Mouse (Mus musculus): ENCODE measurements at regions not wholly inside any gene's neighbourhood (a gene's known extent, or its start where the extent isn't known, plus 50 kb on each side); places are given as distances from the start of the nearest gene placed in this dataset.

- DNase-seq: no peak
These were observed 56.0 kb upstream of the Dkk2 start for GRCm38 (mm10) chr3:132029112-132029511.

DNA sequence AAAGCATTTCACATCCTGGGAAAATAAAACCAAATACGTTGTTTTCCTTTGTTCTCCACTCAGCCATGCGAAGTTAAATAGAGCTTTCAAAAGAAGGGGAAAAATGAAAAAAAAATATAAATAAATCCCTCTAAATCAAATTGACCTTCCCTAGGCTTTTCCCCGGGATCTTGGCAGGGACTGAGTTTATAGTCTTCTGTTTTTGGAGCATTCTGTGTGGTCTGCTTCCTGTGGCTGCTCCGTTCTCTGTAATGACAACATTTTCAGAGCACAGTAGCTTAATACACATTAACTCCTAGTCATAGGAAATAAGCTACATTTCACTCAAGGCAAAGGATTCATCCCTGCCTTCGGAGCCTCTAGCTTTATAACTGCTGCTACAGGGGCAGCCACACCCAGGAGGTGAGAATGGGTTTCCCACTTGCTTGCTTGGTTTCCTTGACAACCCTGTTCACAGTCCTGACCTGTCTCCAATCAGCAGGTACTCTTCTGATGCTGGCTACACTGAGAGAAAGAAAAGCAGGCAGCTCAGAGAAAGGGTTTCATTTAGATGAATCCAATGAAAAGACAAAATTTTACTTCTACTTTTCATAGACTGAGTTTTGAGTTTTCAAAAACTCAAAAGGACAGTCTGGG, 51.9 kb upstream of the Dkk2 start:
- no peak for DNase-seq

GRCm38 (mm10) chr3:132035176-132035575, 49.9 kb upstream of the Dkk2 start:
- DNase-seq: no peak
